ENCODE assay signal across 11 mouse cellular contexts in the genomic region with DNA sequence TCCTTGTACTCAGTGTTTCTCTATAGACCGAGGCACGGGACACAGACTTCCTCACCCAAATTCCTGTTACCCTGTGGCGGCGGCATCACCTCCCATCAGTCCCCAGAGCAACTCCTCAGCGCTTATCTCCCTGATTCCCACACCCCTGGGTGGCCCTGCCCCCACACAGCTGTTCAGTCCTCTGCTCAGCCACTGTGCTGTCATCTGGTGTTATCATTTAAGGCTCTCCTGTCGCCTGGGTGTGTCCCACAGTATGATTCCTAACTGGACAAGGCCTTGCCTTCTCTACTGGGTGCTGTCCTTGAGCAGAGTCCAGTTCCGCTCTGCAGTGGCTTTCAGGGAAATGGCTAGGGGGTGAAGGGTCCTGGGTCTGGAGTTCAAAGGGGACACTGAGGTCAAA. TPM values are rescaled to one million over a fixed set of nuclear protein-coding genes. Genes with fewer than 3 reads are reported as not detected.
DNase-seq lines count a peak whose midpoint lies in the region; ATAC-seq and TF ChIP-seq lines count a peak whose summit lies in the region.
"Had no signal": no experiment of that assay in that cellular context is flagged by ENCODE, and none has a peak within 500 bp of the region (broad histone marks: within the 10 kb centered on the region; RNA-seq: fewer than 3 reads in every experiment).

No protein-coding gene starts in this region.

- no peak for TF ChIP-seq POLR2A in heart, adult 2 months (IDR thresholded peaks at IDR 0.05; ENCODE audit: insufficient read depth, low read depth, low read length)
- TF ChIP-seq POLR2A in cerebellum, adult 2 months (IDR thresholded peaks at IDR 0.05; ENCODE audit: borderline replicate concordance, insufficient read depth, low read length), result no peak

- H3K27ac ChIP-seq in heart, adult 2 months, result no peak overlapping the region
- H3K27ac ChIP-seq in liver, embryonic 13.5 days, result peak overlapping the region; percentile 81
- H3K27ac ChIP-seq in cerebellum, adult 2 months (ENCODE audit: insufficient read depth, low read length), result no peak overlapping the region
- H3K27ac ChIP-seq: hindbrain, embryonic 15.5 days; midbrain, embryonic 15.5 days had no signal

- WGBS in heart, adult 2 months, result 41% methylated on average over 7 of the region's 7 CpGs
- 16% methylated on average over 7 of the region's 7 CpGs for WGBS in liver, embryonic 13.5 days (ENCODE audit: insufficient replicate concordance)
- WGBS in cerebellum, adult 2 months, result 66% methylated on average over 7 of the region's 7 CpGs

- no peak for TF ChIP-seq CTCF in heart, adult 2 months (IDR thresholded peaks at IDR 0.05)
- TF ChIP-seq CTCF in cerebellum, adult 2 months (IDR thresholded peaks at IDR 0.05; ENCODE audit: borderline replicate concordance, insufficient read depth, low read depth, low read length), result no peak

- H3K9me3 ChIP-seq in liver, embryonic 13.5 days (replicated peaks), result no peaks in the 10 kb centered on the region
- H3K9me3 ChIP-seq: hindbrain, embryonic 15.5 days; midbrain, embryonic 15.5 days had no signal

- H3K9ac ChIP-seq in heart, adult 2 months (ENCODE audit: low read depth, low read length), result no peak overlapping the region
- peak overlapping the region; percentile 47 for H3K9ac ChIP-seq in liver, embryonic 13.5 days
- H3K9ac ChIP-seq: hindbrain, embryonic 15.5 days; midbrain, embryonic 15.5 days had no signal

- intact Hi-C loops in heart, postnatal 25 days (cut with DNase I), result no loop called here
- intact Hi-C loops in heart, adult 2 months (cut with DNase I), result no loop called here

- peak; percentile 98 for ATAC-seq in liver, embryonic 13.5 days (ENCODE audit: low read depth)
- ATAC-seq: midbrain, embryonic 15.5 days had no signal

- H3K4me3 ChIP-seq in heart, adult 2 months, result no peak overlapping the region
- peak overlapping the region; percentile 39 for H3K4me3 ChIP-seq in liver, embryonic 13.5 days (replicated peaks)
- no peak overlapping the region for H3K4me3 ChIP-seq in cerebellum, adult 2 months (replicated peaks; ENCODE audit: insufficient read depth, low read depth, low read length)
- H3K4me3 ChIP-seq: hindbrain, embryonic 15.5 days; midbrain, embryonic 15.5 days had no signal

- peaks cover 4% of the 10 kb centered on the region for H3K4me1 ChIP-seq in heart, adult 2 months (ENCODE audit: control insufficient read depth, insufficient read depth, low read length)
- peaks cover 51% of the 10 kb centered on the region for H3K4me1 ChIP-seq in liver, embryonic 13.5 days (replicated peaks)
- H3K4me1 ChIP-seq in cerebellum, adult 2 months (ENCODE audit: control insufficient read depth, insufficient read depth, low read length), result peaks cover 3% of the 10 kb centered on the region
- H3K4me1 ChIP-seq: midbrain, embryonic 15.5 days had no signal

- H3K36me3 ChIP-seq in heart, adult 2 months (ENCODE audit: control insufficient read depth, insufficient read depth, low read length), result no peaks in the 10 kb centered on the region
- H3K36me3 ChIP-seq in liver, embryonic 13.5 days, result peaks cover 22% of the 10 kb centered on the region

- 0 out of 2 replicates have a peak, but pooled peaks have one; percentile 15 for TF ChIP-seq EP300 in heart, adult 2 months (IDR thresholded peaks at IDR 0.05; ENCODE audit: insufficient read depth, low read depth, low read length)

- H3K4me2 ChIP-seq in liver, embryonic 13.5 days, result peak overlapping the region; percentile 60
- H3K4me2 ChIP-seq: hindbrain, embryonic 15.5 days; midbrain, embryonic 15.5 days had no signal

- no peaks in the 10 kb centered on the region for H3K27me3 ChIP-seq in heart, adult 2 months (ENCODE audit: control insufficient read depth, insufficient read depth, low read length)
- 0 out of 2 replicates have a peak, but pooled peaks cover 3% of the 10 kb centered on the region for H3K27me3 ChIP-seq in liver, embryonic 13.5 days
- H3K27me3 ChIP-seq in cerebellum, adult 2 months (ENCODE audit: control insufficient read depth, insufficient read depth, low read length), result no peaks in the 10 kb centered on the region
- H3K27me3 ChIP-seq: hindbrain, embryonic 15.5 days; midbrain, embryonic 15.5 days had no signal

- peak; percentile 96 for DNase-seq in heart, adult 11 months
- DNase-seq in heart, postnatal 25 days (ENCODE audit: low spot score), result no peak
- DNase-seq in heart, adult 2 months, result peak; percentile 22 to 26
- DNase-seq in liver, embryonic 13.5 days, result peak; percentile 81
- DNase-seq in yolk sac, embryonic 10.5 days (ENCODE audit: low spot score), result peak; percentile 64
- DNase-seq in kidney, adult 11 months, result no peak
- no peak for DNase-seq in cerebellum, adult 2 months

- H3K79me2 ChIP-seq in heart, adult 2 months (replicated peaks; ENCODE audit: control insufficient read depth, insufficient read depth, low read length), result no peaks in the 10 kb centered on the region

RNA-seq across cellular contexts. Expression of gene Xrcc6, which starts 2.9 kb away (rescaled TPM):
- total RNA-seq in heart, postnatal 25 days (2021), result 10 to 100 TPM; 21.4 to 23.5 TPM
- total RNA-seq in heart, adult 2 months (2021), result 10 to 100 TPM; 18.9 to 24.3 TPM
- polyA plus RNA-seq in heart, adult 2 months (2012; rRNA removed), result 18.6 and 20.3 TPM in 2 replicates
- polyA plus RNA-seq in liver, embryonic 13.5 days (2015; fragmentation: Nextera tagmentation; extraction: Ambion mirVana), result 77.5 and 87.7 TPM in 2 replicates
- 35.9 and 37.9 TPM in 2 replicates for polyA plus RNA-seq in cerebellum, adult 2 months (2012; rRNA removed)

RNA-seq across cellular contexts. Expression of gene 1700029P11Rik, which starts 10.2 kb away (rescaled TPM):
- total RNA-seq in heart, postnatal 25 days (2021), result not detected
- not detected for total RNA-seq in heart, adult 2 months (2021)
- not detected in 2 replicates for polyA plus RNA-seq in heart, adult 2 months (2012; rRNA removed)
- polyA plus RNA-seq in liver, embryonic 13.5 days (2015; fragmentation: Nextera tagmentation; extraction: Ambion mirVana), result not detected in 2 replicates
- polyA plus RNA-seq in cerebellum, adult 2 months (2012; rRNA removed), result not detected in 2 replicates
- polyA plus RNA-seq: embryonic facial prominence, embryonic 11.5 days; hindbrain, embryonic 15.5 days; limb, embryonic 14.5 days; midbrain, embryonic 15.5 days had no signal

RNA-seq across cellular contexts. Expression of gene Pmm1, which starts 29.8 kb away (rescaled TPM):
- total RNA-seq in heart, postnatal 25 days (2021), result 10 to 100 TPM; 26.6 to 27.0 TPM
- total RNA-seq in heart, adult 2 months (2021), result 10 to 100 TPM; 22.0 to 26.7 TPM
- 27.7 and 34.4 TPM in 2 replicates for polyA plus RNA-seq in heart, adult 2 months (2012; rRNA removed)
- 24.7 and 25.0 TPM in 2 replicates for polyA plus RNA-seq in liver, embryonic 13.5 days (2015; fragmentation: Nextera tagmentation; extraction: Ambion mirVana)
- 249 and 289 TPM in 2 replicates for polyA plus RNA-seq in cerebellum, adult 2 months (2012; rRNA removed)

RNA-seq across cellular contexts. Expression of gene Desi1, which starts 43.1 kb away (rescaled TPM):
- total RNA-seq in heart, postnatal 25 days (2021), result 10 to 100 TPM; 24.4 to 25.9 TPM
- 10 to 100 TPM; 21.4 to 27.7 TPM for total RNA-seq in heart, adult 2 months (2021)
- 20.1 and 23.1 TPM in 2 replicates for polyA plus RNA-seq in heart, adult 2 months (2012; rRNA removed)
- 12.8 and 13.7 TPM in 2 replicates for polyA plus RNA-seq in liver, embryonic 13.5 days (2015; fragmentation: Nextera tagmentation; extraction: Ambion mirVana)
- 142 and 156 TPM in 2 replicates for polyA plus RNA-seq in cerebellum, adult 2 months (2012; rRNA removed)

RNA-seq across cellular contexts. Expression of gene Csdc2, which starts 54.0 kb away (rescaled TPM):
- 10 to 100 TPM; 73.5 to 87.5 TPM for total RNA-seq in heart, postnatal 25 days (2021)
- total RNA-seq in heart, adult 2 months (2021), result 10 to 100 TPM; 66.1 to 92.7 TPM
- 85.7 and 111 TPM in 2 replicates for polyA plus RNA-seq in heart, adult 2 months (2012; rRNA removed)
- polyA plus RNA-seq in liver, embryonic 13.5 days (2015; fragmentation: Nextera tagmentation; extraction: Ambion mirVana), result 1.0 and 1.1 TPM in 2 replicates
- polyA plus RNA-seq in cerebellum, adult 2 months (2012; rRNA removed), result 258 and 264 TPM in 2 replicates

Comparison
In these comparisons a context has a peak if more than half of its experiments do, and no peak if none do; other contexts are left out.
1. DNase-seq: peak in heart, adult 11 months (single experiment), heart, adult 2 months (2 of 2), liver, embryonic 13.5 days (single experiment) and yolk sac, embryonic 10.5 days (single experiment); none in heart, postnatal 25 days (single experiment), kidney, adult 11 months (single experiment) and cerebellum, adult 2 months (0 of 2).